Mouse (Mus musculus) CH12.LX (cell line): Measurements from ENCODE around the gene Rab4a. TPM values are rescaled to one million over a fixed set of nuclear protein-coding genes. Genes with fewer than 3 reads are reported as not detected.

ENCODE experiments used
- DNase-seq: peaks from one replicate; pipeline ENCODE4 v3.0.0-alpha.2; 2013; ENCODE audit errors: extremely low read depth
- H3K27ac ChIP-seq: 2 replicates; pipeline ENCODE4 v1.5.1; 2012; ENCODE audit warnings: low read depth, mild to moderate bottlenecking, control low read depth, moderate library complexity; ENCODE audit not compliant: insufficient read depth
- H3K27me3 ChIP-seq: replicated peaks from 2 replicates; pipeline ENCODE3; 2012; ENCODE audit warnings: inconsistent platforms
- H3K36me3 ChIP-seq, 2 experiments: replicated peaks in 1 of 2; 2 replicates each; pipeline versions ENCODE3 to v1.6.1; 2012; ENCODE audit warnings: inconsistent platforms in 1 of 2, low read length in 1 of 2, mild to moderate bottlenecking in 1 of 2, mixed read lengths in 1 of 2, moderate library complexity in 1 of 2; ENCODE audit not compliant: control insufficient read depth in 1 of 2, insufficient read depth in 1 of 2
- H3K4me1 ChIP-seq, 2 experiments: 2 replicates each; pipeline ENCODE4 v1.6.1; 2012; ENCODE audit warnings: inconsistent platforms in 1 of 2, moderate library complexity in 1 of 2; ENCODE audit not compliant: insufficient read depth in 2 of 2, control insufficient read depth in 1 of 2
- H3K4me2 ChIP-seq: 2 replicates; pipeline ENCODE4 v1.6.1; 2012; ENCODE audit warnings: low read depth, mild to moderate bottlenecking, control low read depth; ENCODE audit not compliant: poor library complexity, insufficient read depth, severe bottlenecking
- H3K4me3 ChIP-seq, 3 experiments: fragments of 150-350 bp in 1 of 3; sonication (generic) in 1 of 3; replicated peaks in 1 of 3; 2 replicates each; pipeline versions ENCODE3 to v1.5.1; 2011 to 2012; ENCODE audit warnings: low read depth in 2 of 3, low read length in 2 of 3, mild to moderate bottlenecking in 2 of 3, moderate library complexity in 2 of 3, control low read depth in 1 of 3, improper control_type of control experiment in 1 of 3, inconsistent platforms in 1 of 3, mixed read lengths in 1 of 3; ENCODE audit not compliant: poor library complexity in 1 of 3
- H3K79me2 ChIP-seq: replicated peaks from 2 replicates; pipeline ENCODE4 v1.6.1; 2012; ENCODE audit warnings: mild to moderate bottlenecking, moderate library complexity; ENCODE audit not compliant: control insufficient read depth, poor library complexity, insufficient read depth, severe bottlenecking; ENCODE audit errors: extremely low read depth
- H3K9ac ChIP-seq: 2 replicates; pipeline ENCODE4 v1.6.1; 2012; ENCODE audit warnings: low read depth, mild to moderate bottlenecking, control low read depth, moderate library complexity; ENCODE audit not compliant: insufficient read depth
- H3K9me3 ChIP-seq: replicated peaks from 2 replicates; pipeline ENCODE3; 2012; ENCODE audit warnings: low read length, inconsistent platforms, mixed read lengths
- BHLHE40 ChIP-seq: IDR thresholded peaks from 2 replicates; pipeline ENCODE4 v1.6.1; 2011; ENCODE audit warnings: mild to moderate bottlenecking, low read depth, low read length, improper control_type of control experiment
- CHD1 ChIP-seq: IDR thresholded peaks from 2 replicates; pipeline ENCODE4 v1.6.1; 2012; ENCODE audit warnings: low read depth, low read length, improper control_type of control experiment, inconsistent platforms
- CHD2 ChIP-seq: IDR thresholded peaks from 2 replicates; pipeline ENCODE4 v1.6.1; 2011; ENCODE audit warnings: low read length, improper control_type of control experiment
- ELF1 ChIP-seq: IDR thresholded peaks from 2 replicates; pipeline ENCODE4 v1.6.1; 2014; ENCODE audit warnings: low read depth, mild to moderate bottlenecking, inconsistent platforms, low read length, improper control_type of control experiment
- GABPA ChIP-seq: IDR thresholded peaks from 2 replicates; pipeline ENCODE4 v1.6.1; 2012; ENCODE audit warnings: low read depth, low read length, improper control_type of control experiment, inconsistent platforms; ENCODE audit not compliant: insufficient replicate concordance
- HCFC1 ChIP-seq: IDR thresholded peaks from 2 replicates; pipeline ENCODE4 v1.6.1; 2012; ENCODE audit warnings: low read depth, mild to moderate bottlenecking, inconsistent platforms, low read length, improper control_type of control experiment
- KAT2A ChIP-seq: IDR thresholded peaks from 2 replicates; pipeline ENCODE4 v1.6.1; 2012; ENCODE audit warnings: low read length, improper control_type of control experiment, inconsistent platforms; ENCODE audit not compliant: insufficient replicate concordance
- MAFK ChIP-seq: IDR thresholded peaks from 2 replicates; pipeline ENCODE4 v1.6.1; 2011; ENCODE audit warnings: low read length, improper control_type of control experiment; ENCODE audit not compliant: insufficient replicate concordance
- MXI1 ChIP-seq: IDR thresholded peaks from 2 replicates; pipeline ENCODE4 v1.6.1; 2011; ENCODE audit warnings: mild to moderate bottlenecking, low read depth, low read length, improper control_type of control experiment
- MYC ChIP-seq: IDR thresholded peaks from 2 replicates; pipeline ENCODE4 v1.6.1; 2011; ENCODE audit warnings: low read depth, mild to moderate bottlenecking, improper control_type of control experiment, low read length
- NELFE ChIP-seq: IDR thresholded peaks from 2 replicates; pipeline ENCODE4 v1.6.1; 2011; ENCODE audit warnings: low read depth, low read length, improper control_type of control experiment
- POLR2A ChIP-seq: IDR thresholded peaks from 2 replicates; pipeline ENCODE4 v1.6.1; 2011; ENCODE audit warnings: low read depth, mild to moderate bottlenecking, improper control_type of control experiment, low read length
- POLR2AphosphoS2 ChIP-seq: IDR thresholded peaks from 2 replicates; pipeline ENCODE4 v1.6.1; 2011; ENCODE audit warnings: low read depth, low read length, improper control_type of control experiment
- RCOR1 ChIP-seq: conservative IDR thresholded peaks from 2 replicates; pipeline ENCODE4 v1.6.1; 2012; ENCODE audit warnings: low read depth, mild to moderate bottlenecking, inconsistent platforms, low read length, improper control_type of control experiment
- SIN3A ChIP-seq: IDR thresholded peaks from 2 replicates; pipeline ENCODE4 v1.6.1; 2012; ENCODE audit warnings: low read length, improper control_type of control experiment, inconsistent platforms
- SMC3 ChIP-seq: IDR thresholded peaks from 2 replicates; pipeline ENCODE4 v1.6.1; 2011; ENCODE audit warnings: low read depth, low read length, improper control_type of control experiment
- TBP ChIP-seq: conservative IDR thresholded peaks from 2 replicates; pipeline ENCODE4 v1.6.1; 2011; ENCODE audit warnings: low read depth, low read length, improper control_type of control experiment
- TCF12 ChIP-seq: IDR thresholded peaks from 2 replicates; pipeline ENCODE4 v1.6.1; 2014; ENCODE audit warnings: low read depth, mild to moderate bottlenecking, inconsistent platforms, low read length, improper control_type of control experiment
- UBTF ChIP-seq: IDR thresholded peaks from 2 replicates; pipeline ENCODE4 v1.6.1; 2012; ENCODE audit warnings: low read depth, mild to moderate bottlenecking, inconsistent platforms, low read length, improper control_type of control experiment, moderate library complexity
- ZNF384 ChIP-seq: IDR thresholded peaks from 2 replicates; pipeline ENCODE4 v1.6.1; 2012; ENCODE audit warnings: low read depth, low read length, improper control_type of control experiment, inconsistent platforms
- dilution Hi-C: fragments of 300-500 bp; cut with MboI; formaldehyde crosslinking; loops from 2 replicates; pipeline ENCODE4 v1.14.3; 2020; ENCODE audit warnings: low sequenced_read_pairs; ENCODE audit not compliant: extremely low pct_unique_long_range_greater_than_20kb, extremely low pct_ligation_motif_present
- in situ Hi-C: fragments of 300-500 bp; cut with MboI; formaldehyde crosslinking; loops from 3 replicates; pipeline ENCODE4 v1.14.3; 2019; ENCODE audit warnings: low sequenced_read_pairs, low pct_ligation_motif_present, low pct_unique_long_range_greater_than_20kb, mixed read lengths
- polyA plus RNA-seq: library from polyadenylated mRNA; unstranded; fragments of >175 nt; gene quantifications from 2 replicates; pipeline ENCODE4 v1.2.1, GENCODE M21; 2012; ENCODE audit warnings: low read depth; ENCODE audit not compliant: insufficient read length
- total RNA-seq, 2 experiments: library from RNA; depleted of rRNA; stranded (reverse); fragments of 300-350 nt in 1 of 2; fragments of >200 nt in 1 of 2; gene quantifications; 2 replicates each; pipeline ENCODE4 v1.2.3; 2012 to 2014

The Rab4a gene
- total and polyA plus RNA-seq, 3 experiments = not detected

GRCm38 (mm10) chr8:123786166-123786565, 19.6 kb upstream of the Rab4a start:
- dilution Hi-C loops (no loop called here), in situ Hi-C loops (no loop called here)
- peak overlapping the region; percentile 74 for H3K4me2 ChIP-seq
- no peaks in the 10 kb centered on the region for H3K9me3 ChIP-seq
- H3K36me3 ChIP-seq = peaks cover 17 to 41% of the 10 kb centered on the region in 2 experiments
- DNase-seq = no peak
- peak overlapping the region; percentile 55 to 69 (median 63) for H3K4me3 ChIP-seq
- H3K27me3 ChIP-seq = no peaks in the 10 kb centered on the region
- H3K79me2 ChIP-seq = no peaks in the 10 kb centered on the region
- H3K27ac ChIP-seq = peak overlapping the region; percentile 10; the same call in 1 of the 2 replicates
- peak overlapping the region; percentile 85 for H3K9ac ChIP-seq
- H3K4me1 ChIP-seq = peaks cover 25 to 38% of the 10 kb centered on the region in 2 experiments
- TF ChIP-seq SMC3 (no peak), MAFK (no peak), CHD1 (no peak), ZNF384 (no peak), POLR2AphosphoS2 (no peak), CHD2 (no peak), GABPA (no peak), UBTF (no peak), SIN3A (no peak), TCF12 (no peak), MXI1 (no peak), TBP (no peak), MYC (no peak)

- peak; percentile 84 for DNase-seq
- Histone ChIP-seq H3K9me3 (no peaks in the 10 kb centered on the region), H3K4me3 (peak overlapping the region; percentile 55 to 69 (median 63)), H3K4me2 (peak overlapping the region; percentile 74), H3K9ac (peak overlapping the region; percentile 85), H3K36me3 (peaks cover 17 to 41% of the 10 kb centered on the region in 2 experiments), H3K4me1 (peaks cover 24 to 37% of the 10 kb centered on the region in 2 experiments), H3K79me2 (no peaks in the 10 kb centered on the region), H3K27me3 (no peaks in the 10 kb centered on the region), H3K27ac (peak overlapping the region; percentile 81; the same call in 1 of the 2 replicates)
- in situ Hi-C loops = no loop called here
- TF ChIP-seq POLR2AphosphoS2 (peak; percentile 36; the same call in 1 of the 2 replicates), TCF12 (peak; percentile 62), POLR2A (peak; percentile 66), NELFE (peak; percentile 65; the same call in 1 of the 2 replicates), ELF1 (peak; percentile 80), CHD2 (no peak), SMC3 (no peak), KAT2A (0 out of 2 replicates have a peak, but pooled peaks have one; percentile 22), BHLHE40 (no peak), HCFC1 (peak; percentile 62), TBP (0 out of 2 replicates have a peak, but pooled peaks have one; percentile 63), RCOR1 (no peak)
- dilution Hi-C loops = no loop called here
These were observed 19.1 kb upstream of the Rab4a start for GRCm38 (mm10) chr8:123786644-123787043.
